Mouse (Mus musculus): Measurements from ENCODE around the gene Psmb7. TPM values are rescaled to one million over a fixed set of nuclear protein-coding genes. Genes with fewer than 3 reads are reported as not detected.

Psmb7 gene
- total RNA-seq, 2 experiments from 2014 or later = 274 to 276 TPM

DNA sequence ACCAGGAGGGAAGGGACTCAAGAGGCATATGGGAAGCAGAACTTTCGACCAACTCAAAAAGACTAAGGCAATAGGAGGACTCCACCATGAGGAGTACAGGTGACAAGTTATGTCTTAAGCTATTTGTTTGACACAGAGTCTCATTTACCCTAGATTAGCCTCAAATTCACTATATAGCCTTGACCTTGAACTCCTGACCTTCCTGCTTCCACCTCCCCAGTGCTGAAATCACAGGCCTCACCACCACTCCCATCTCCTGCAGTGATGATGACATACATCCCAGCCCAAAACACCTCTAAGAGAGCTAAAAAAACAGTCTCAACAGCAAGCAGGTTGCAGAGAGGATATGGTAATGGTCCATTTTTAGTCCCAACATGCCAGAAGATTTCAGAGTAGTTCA is 2.1 kb downstream of the Psmb7 start:
- no peak for DNase-seq

DNA sequence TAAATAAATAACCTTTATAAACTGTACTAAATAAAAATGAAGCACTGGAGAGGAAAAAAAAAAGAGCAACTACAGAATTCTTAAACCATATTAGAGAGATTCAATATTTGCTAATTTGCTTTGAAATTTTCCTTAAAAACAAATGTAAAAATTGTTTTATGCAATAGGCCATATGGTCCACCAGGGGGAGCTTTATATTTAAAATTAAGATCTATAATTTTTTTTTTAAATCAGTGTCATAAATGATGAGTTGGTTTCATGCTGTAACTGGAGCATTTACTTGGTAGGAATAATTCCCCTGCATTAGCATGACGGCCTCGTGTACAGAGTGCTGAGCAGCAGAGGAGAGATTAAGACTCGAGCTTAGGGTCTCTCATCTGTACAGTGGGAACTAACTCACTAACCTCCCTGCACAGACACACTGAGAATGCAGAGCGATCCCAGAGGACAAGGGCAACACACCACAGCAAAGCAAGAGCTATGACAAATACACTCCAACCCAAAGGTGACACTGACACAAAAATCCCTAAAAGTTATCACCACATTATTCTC is 6.1 kb downstream of the Psmb7 start:
- DNase-seq = no peak

DNA sequence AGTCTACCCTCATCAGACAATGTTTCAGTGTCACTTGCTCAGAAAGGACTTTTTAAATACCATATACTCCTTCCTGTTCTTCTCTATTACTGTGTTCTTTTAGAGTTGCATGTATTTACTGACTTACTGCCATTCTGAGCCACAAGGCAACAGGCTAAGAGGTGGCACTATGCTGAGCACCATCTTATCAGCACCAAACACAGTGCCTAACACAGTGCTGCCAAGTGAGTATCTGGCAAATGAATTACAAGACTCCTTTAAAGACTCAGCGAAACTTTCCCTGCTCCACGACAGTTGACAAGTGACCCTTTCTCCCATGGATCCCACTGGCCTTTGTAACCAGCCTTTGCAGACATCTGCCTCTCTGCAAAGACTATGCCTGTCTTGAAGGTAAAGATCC is 13.3 kb downstream of the Psmb7 start:
- no peak for DNase-seq

DNA sequence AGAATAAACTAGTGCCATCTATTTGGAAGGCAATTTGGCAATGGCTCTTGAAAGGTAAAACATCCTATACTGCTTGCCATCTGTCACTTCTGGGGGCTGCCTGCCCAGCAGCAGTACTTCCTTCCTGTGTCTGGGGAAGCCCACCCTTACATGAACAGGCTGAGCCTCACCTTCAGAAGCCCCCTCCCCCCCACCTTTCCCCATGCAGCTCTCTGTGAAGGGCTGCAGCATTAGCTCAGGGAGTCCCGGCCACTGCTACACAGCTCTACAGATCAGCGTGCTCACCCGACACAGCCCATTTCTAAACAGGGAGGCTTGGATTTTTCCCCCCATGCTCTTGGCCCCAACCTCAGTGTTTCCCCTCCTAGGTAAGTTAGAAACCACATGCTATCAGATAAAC is 14.4 kb downstream of the Psmb7 start:
- DNase-seq = no peak

DNA sequence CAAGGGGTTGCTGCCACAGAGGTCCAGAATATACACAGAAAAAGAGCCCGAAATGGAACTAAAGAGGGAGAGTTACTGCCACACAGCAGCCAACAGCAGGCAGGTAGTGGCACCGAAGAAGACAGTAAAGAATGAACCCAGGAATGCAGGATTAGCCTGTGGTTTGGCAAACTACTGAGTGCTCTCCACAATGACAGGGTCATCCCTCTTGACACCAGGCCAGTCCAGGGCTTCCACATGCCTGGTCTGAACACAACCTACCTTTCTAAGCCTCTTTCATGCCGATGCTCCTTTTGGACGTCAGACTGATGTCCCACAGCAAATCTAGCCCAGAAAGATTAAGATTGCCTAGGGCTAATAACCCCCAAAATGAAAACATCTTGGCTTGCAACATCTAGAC is 15.1 kb downstream of the Psmb7 start:
- no peak for DNase-seq

DNA sequence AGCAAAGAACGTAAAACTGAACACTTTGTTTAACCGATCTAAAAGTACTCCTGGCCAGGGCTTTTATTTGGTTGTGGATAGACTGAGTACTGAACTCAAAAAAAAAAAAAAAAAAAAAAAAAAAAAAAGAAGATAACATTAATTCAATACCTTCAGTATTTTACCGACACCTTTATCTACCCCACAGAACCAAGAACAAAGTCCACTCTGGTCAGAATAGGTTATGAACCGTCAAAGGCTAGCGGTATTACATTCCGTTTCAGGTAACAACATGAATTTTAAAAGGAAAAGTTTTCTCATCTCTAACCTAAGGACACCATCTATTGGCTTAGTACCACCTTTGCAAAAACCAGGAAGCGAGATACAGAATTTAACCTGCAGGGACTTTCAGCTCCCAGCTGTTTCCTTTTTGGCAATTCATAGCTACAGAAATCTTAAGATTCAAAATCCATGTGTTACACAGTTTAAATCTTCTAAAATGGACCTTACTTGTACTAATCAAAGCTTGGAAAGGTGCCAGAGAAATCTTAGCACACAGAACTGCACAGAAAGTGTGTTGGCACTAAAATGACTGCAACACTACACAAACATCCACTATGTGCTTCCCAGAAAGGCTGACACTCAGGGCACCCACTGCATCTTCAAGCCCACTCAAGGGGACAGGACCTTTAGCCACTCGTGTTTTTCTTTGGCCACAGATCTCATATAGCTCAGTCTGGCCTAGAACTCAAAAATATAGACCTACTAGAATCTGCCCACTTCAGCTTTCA is 19.9 kb downstream of the Psmb7 start:
- no peak for DNase-seq

DNA sequence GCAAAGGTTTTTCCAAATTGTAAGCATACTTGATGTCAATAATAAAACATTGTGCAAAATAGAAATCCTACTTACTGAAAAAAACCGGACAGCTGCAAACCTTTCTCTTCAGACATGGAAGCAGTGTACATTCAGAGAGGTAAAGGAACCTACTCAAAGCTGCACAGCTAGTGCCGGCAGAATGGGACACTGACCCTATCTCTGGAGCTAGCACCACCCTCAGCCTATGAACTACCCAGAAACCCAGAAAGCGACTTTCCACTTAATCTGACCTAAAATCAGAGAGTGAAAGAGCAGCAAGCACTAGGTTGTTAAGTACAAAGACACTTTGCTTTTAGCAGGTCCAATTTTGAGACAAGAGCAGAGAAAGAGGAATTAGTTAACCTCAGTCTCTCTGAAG is 20.5 kb downstream of the Psmb7 start:
- DNase-seq = no peak

DNA sequence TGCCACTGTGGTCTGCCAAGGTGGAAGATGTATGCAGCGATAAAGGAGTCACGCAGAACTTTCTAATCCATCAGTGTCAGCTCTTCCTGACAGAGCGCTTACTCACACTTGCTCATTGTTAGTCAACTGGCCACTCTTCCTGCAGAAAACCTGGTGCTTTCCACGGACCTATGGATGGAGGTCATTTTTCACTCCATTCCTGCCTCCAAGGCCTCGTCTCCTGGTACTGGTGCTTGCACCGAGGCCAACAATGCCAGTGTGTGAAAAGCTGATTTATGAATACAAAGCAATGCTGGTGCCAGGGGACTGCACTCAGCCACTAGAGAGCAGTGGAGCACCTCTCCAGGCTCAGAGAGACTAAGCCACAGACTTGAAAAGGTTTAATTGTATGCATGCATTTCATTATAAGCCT is 22.3 kb downstream of the Psmb7 start:
- peak; percentile 73 for DNase-seq

DNA sequence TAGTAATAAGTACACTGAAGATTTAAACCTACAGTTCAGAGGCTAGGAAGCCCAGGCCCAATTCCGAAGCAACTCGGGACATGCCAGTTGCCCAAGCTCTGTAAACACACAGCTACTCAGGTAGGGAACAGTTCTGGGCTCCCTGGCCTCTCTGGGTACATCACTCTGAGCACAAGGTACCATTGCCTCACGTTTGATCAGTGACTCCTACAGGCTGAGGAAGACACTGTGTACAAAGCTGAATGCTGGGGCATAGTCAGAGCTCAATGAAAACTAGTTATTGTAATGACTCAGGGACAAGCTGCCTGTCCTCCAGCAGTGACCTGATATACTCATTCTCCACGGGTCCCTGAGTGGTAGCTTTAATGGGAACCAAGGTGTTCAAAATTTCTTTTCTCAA is 22.8 kb downstream of the Psmb7 start:
- DNase-seq = no peak

DNA sequence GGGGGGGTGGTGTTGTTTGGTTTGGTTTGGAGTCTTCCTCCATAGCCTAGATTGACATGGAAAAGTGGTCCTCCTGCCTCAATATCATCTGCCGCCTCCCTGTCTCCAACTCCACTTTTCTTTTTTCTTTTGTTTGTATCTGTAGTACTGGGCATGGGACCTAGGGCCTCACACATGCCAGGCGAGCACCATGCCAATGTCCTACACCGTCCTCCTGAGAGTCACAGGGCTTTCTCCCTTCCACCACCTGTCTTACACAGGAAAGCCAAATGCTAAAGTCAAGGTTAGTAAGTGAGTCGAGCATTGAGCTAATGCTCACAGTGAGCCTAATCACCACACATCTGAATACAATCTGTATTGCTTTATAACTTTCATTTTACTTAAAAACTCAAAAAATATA is 24.1 kb downstream of the Psmb7 start:
- no peak for DNase-seq

DNA sequence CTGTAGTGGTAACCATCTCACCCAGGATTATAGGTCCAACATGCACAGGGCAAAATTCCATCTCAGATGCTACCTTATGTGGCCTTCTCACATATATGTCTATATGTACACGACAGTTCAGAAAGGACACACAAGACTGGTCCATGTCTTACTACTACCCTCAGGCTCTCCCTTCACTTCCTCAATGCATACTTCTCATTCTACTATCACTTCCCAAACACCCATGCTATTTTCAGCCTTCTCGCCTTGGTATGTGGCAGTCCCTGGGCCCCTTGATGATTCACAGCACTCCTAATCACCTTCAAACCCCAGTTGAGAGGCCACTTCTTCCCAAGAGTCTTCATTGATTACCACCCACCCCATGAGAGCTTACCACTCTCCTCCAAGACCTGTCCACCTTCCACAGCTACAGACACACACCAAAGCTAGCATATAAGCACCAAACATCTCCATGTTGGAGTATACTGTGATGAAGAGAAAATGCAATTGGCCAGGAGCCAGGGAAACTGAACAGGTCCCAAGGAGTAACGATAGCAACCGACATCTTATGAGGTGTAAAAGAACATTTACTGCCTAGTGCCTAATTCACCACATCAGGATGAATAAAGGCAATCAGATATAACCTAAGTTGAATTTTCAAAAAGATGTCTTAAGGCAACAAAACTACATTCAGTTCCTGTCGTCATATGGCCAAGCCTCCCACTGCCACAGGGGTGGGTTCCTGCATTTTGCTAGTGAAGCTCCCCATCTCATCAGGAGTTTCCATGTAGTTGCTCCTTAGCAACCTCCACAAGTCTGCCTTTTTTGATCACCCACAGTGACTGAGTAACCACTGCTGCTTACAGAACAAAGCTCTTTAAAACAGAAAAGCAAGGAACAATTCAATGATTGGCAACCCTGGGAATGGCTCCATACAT is 26.7 kb downstream of the Psmb7 start:
- no peak for DNase-seq

DNA sequence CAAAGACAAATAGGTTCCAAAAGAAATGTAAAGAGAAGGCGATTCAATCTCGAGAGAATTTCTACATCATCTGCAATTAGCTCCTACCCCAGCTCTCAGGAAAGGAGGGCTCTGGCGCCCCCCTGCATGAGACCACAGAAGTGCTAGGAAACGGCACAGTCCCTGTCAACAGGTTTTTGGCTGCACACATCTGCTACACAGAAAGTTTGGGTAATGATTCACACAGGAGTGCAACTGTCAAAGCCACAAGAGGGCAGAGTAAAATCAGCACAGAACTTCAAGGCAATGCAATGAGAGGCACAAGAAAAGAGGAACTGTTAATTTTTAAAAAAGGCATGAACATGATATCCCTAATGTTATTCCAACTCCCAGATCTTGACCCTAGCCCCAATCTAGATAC is 27.8 kb downstream of the Psmb7 start:
- DNase-seq = peak; percentile 47

DNA sequence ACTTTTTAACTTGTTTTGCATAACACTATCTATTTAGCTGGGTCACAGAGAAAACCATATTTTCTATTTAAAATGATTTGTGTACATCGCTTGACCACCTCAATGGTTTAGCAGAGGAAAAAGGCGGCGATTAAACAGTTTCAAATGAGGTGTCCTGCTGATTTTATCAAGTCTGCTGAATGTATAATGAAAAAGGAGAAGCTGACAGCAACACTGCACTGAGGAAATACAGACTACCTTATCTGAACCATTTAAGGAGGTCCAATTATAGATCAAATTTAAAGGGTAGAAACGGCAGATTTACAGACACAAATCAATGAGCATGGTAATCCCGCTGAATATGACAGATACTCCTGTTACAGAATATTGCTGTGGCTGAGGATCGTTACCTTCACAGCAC is 29.4 kb downstream of the Psmb7 start:
- DNase-seq = no peak

DNA sequence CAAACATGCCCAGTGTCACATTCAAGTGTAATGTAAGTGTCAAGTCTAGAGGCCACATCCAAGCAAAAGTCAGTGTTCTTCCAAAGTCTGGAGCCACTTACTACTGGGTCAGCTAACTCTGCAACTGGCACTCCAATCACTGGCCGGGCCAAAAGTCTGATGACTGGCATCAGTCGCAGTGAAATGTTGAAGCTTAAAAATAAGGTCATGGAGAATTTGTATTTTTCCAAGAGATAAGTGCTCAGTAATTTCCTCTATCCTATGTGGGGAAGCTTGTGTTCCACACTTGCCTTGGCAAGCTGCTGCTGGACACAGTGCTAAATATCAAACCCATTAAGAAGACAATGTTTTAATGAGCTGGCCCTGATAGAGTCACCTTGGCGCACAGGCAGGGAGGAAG is 30.3 kb downstream of the Psmb7 start:
- DNase-seq = peak; percentile 25

DNA sequence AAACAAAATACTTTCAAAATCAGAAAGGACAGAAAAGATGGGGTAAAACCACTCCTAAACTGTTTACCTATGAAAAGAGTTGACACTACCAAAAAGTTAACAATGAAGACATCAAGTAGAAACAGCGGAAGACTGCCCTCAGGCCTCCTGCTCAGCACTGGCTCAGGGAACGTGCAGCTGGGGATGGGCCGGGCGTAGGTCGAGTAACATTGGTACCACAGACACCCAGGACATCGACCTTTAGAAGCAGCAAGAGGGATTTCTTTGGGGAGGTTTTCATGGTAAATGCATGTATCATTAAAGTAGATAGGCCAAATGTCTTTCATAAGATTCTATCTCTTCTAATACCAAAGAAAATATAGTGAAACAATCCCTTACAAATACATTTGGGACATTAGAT is 31.3 kb downstream of the Psmb7 start:
- DNase-seq = no peak

DNA sequence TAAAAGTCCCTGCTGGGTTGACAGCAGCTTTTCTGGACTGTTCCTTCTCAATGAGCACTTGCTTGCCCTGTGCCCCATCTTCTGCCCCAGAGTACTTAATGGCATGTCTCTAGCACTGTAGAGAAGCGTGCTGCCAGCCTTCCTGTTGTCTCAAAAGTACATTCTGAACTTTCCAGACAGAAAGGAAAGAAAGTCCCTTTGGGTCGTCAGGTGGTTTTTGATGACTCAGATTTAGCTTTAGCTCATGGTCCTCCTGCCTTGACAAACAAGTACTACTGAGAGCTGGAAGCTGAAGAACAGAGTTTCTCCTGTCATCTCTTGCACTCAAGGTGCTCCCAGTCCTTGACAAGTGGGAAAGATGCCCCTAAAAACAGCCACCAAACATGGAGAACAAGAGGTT is 33.7 kb downstream of the Psmb7 start:
- no peak for DNase-seq

DNA sequence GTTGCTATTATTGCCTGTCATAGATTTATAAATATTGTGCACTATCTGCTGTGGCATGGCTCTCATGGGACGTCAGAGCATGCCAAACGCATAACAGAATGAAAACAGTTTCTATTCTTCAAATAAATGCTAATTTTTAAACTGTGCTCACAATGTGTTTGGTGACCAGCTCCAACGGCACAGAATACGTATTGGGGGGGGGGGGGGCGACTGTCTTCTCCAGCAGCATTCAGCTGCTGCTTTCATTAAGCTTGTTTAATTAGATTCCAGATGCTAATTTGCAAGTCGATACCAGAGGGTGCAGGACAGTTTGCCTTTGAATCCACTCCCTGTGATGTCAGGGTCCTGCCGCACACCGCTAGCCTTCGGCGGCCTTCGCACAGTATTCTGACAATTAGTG is 34.6 kb downstream of the Psmb7 start:
- DNase-seq = no peak

DNA sequence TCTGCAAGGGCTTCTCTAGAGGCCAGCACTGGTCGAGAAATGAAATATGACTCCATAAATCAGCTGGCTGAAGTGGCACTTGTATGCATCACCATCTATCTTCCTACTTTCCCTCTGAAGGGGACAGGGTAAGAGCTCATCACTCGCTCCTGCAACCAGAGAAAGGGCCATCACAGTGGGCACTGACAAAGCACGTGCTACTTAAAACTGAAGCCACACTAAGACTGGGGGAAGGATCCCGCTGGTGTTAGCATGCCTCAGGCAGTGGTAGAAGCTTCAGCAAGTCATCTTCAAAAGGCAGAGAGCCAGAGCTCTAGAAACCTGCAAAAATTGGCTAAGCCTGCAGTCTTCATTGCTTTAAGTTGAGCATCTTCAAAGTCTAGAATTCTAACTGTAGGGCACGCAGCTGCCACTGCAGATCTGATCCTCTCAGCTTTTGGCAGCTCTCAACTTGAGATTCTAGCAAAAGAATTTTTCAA is 35.0 kb downstream of the Psmb7 start:
- DNase-seq = no peak

DNA sequence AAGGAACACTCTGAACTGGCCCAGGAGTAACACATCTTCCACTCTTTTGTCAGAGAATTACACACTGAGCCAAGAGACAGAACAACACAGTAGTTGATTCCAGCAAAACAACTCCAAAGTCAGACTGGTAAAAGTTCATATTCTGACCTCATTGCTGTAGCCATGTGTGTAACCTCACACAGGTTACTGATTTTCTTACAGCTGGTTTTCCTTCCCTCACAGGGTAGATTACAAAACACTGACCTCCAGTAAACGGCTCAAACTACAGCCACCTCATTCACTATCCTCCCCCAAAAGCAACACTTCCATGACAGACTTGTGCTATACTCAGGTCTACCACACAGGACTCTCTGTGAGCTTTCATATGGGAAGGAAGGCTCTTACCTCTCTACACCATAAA is 36.2 kb downstream of the Psmb7 start:
- no peak for DNase-seq

DNA sequence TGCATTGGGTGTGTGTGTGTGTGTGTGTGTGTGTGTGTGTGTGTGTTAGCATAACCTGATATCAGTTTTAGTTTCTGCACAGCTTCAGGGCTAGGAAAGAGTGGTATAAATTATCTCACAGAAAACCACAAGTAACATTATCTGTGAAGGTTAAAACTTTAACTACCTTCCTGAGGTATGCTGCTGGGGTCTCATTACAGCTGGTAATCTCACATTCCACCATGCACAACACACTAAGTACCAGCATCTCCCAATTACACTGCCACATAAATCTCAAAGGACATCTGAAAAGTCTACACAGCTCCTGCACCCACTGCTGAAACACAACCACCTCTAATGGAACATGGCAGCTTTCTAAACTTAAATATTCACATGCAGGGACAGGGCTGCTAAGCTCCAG is 43.0 kb downstream of the Psmb7 start:
- DNase-seq = no peak

DNA sequence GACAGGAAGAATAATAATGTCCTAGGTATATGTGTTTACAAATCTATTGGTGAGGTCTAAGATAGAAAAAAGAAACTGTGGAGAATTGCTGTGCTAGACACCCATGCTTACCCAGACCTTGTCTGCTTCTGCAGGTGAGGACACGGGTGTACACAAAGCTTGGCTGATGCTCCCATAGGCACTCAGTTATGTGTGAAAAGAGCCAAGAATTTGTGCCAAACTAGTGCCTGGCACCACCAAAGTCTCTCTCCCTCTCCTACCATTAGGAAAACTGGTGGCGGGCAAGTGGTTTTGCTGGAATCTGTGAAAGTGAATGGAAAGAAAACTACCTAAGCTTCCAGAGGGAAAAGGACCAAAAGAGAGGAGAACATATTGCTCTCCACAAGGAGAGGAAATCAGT is 45.5 kb downstream of the Psmb7 start:
- DNase-seq = no peak

DNA sequence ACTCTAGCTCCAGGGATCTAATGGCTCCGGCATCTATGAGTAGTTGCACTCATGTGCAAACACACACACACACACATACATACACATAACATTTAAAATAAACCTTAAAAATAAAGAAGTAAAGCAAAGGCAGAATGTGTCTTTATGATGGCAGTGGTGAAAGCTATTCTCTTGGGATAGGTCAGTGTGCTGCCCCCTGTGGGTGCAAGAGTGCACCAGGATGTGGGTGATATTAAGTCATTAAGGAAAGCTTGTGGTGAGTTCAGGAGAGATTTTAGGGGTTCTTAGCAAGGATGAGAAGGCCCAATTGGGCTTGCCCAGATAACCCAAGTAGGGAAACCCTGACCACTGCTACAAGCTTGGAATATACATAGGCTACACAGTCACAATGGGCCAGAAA is 46.0 kb downstream of the Psmb7 start:
- DNase-seq = no peak

DNA sequence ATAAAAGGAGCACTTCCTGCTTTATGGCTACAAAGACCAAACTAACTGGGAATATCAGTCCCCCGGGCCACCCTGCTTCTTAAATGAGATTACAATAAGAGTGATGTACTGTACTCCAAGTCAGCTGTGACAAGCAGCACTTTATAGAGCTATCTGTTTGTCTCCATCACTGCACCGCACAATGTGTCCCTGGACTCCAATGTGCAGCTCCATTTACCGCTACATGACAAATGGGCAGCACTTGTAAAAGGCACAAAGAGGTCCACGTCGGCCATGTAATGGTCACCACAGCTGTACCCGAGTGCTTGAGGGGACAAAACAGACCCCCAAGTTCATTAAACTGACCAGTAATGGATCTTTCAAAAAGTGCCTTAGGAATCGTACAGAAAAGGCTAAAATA is 49.0 kb downstream of the Psmb7 start:
- DNase-seq = no peak
